Mouse (Mus musculus): Measurements from ENCODE around the gene Slbp. TPM values are rescaled to one million over a fixed set of nuclear protein-coding genes. Genes with fewer than 3 reads are reported as not detected.

Slbp gene
- total RNA-seq, 2 experiments from 2014 or later: 50.1 to 56.5 TPM

GRCm38 (mm10) chr5:33681611-33682388 lies 29.4 kb upstream of the Slbp start:
- DNase-seq: no peak

DNA sequence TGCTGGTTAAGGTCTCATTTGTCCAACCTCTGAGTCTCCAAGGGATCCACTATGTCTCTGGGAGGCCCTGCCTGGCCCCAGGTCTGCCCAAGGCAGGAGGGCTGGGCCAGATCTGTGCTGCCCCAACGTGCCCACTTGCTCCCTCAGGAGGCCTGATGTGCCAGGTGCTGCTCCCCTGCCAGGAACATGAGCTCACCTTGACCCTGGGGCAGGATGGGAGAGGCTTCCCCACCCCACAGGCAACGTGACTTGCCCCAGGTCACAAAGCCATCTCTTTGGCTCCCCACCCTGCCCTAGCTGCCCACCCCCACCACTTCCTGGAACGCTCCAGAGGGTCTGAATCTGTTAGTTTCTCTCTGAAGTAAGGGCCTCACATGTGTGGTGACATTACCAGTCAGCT lies 28.7 kb upstream of the Slbp start:
- no peak for DNase-seq

- DNase-seq: no peak
Observed at GRCm38 (mm10) chr5:33678244-33678643, 25.9 kb upstream of the Slbp start.

GRCm38 (mm10) chr5:33675964-33676363 lies 23.6 kb upstream of the Slbp start:
- peak; percentile 79 for DNase-seq

GRCm38 (mm10) chr5:33674439-33674838 lies 22.1 kb upstream of the Slbp start:
- no peak for DNase-seq

GRCm38 (mm10) chr5:33671659-33672058 lies 19.3 kb upstream of the Slbp start:
- no peak for DNase-seq

DNA sequence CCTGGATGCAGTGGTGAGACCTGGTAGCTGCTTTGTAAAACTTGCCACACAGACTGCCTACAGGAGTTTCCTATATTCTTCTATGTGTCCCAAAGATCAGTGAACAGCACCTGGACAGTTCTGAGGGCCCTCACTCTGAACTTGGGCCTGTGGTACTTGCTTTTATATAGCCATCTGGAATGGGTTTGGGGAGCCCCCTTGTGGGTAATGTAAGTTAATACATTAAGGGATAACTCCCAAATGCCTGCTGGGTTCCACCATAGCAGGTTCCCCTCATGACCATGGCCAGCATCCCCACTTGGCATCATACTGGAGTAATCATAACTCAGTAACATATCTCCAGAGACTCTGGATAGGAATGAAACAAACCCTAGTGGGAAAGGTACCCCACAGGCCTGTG lies 15.8 kb upstream of the Slbp start:
- peak; percentile 38 for DNase-seq

GRCm38 (mm10) chr5:33658664-33659050 lies 6.3 kb upstream of the Slbp start:
- DNase-seq: no peak

GRCm38 (mm10) chr5:33657787-33658663 lies 5.7 kb upstream of the Slbp start, which contains the start of the genes Tacc3 and Tmem129:
Gene Tacc3 (plus strand): TSS chr5:33658128.
Gene Tmem129 (minus strand): TSS chr5:33658416.
- peak; percentile 97 for DNase-seq

- no peak for DNase-seq
Observed at GRCm38 (mm10) chr5:33657251-33657786, 4.9 kb upstream of the Slbp start.

GRCm38 (mm10) chr5:33656739-33657138 lies 4.4 kb upstream of the Slbp start:
- DNase-seq: no peak

DNA sequence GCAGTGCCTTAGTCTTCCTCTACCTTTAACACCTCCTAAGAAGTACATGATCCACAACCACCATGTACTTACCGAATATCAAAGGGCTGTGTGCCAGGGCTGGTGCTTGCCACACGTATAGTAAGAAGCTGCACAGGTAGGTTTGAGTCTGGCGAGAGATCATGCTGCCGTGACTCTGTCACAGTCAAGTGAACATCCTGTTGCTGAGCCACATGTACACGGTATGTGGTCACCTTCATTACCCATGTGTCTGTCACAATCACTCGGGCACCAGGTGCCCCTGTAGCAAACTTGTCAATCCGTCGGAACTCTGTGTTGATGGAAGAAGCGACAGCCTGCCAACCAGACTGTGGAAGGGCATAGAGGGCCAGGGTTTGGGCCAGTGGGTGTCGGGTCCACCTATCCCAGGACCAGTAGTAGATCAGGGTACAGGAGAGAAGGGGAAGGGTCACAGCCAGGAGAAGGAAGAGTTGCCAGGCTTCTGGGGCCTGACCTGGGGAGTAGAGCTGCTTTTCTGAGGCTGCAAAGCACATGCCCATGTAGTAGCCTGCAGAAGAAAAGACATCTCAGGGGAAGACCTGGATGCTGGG lies 3.0 kb upstream of the Slbp start:
- DNase-seq: no peak

GRCm38 (mm10) chr5:33654424-33654823 lies 2.0 kb upstream of the Slbp start:
- DNase-seq: no peak

- DNase-seq: no peak
Observed at GRCm38 (mm10) chr5:33652783-33653173, 404 bp upstream of the Slbp start.

DNA sequence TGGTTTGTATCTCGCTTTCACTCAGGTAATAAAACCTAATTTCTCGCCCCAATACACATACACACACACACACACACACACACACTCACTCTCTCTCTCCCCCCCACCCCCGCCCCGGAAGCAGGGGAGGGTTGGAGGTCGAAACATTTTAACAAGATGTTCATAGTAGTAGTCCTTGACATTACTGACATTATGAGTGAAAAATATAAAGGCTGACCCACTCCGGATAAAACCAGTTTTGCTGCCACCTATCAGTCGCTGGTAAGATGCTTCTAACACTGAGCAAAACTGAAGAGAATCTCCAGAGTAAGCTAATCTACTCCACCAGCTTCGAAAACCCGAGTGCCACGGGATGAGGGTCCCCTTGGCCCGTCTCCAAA lies 843 bp downstream of the Slbp start:
- no peak for DNase-seq

DNA sequence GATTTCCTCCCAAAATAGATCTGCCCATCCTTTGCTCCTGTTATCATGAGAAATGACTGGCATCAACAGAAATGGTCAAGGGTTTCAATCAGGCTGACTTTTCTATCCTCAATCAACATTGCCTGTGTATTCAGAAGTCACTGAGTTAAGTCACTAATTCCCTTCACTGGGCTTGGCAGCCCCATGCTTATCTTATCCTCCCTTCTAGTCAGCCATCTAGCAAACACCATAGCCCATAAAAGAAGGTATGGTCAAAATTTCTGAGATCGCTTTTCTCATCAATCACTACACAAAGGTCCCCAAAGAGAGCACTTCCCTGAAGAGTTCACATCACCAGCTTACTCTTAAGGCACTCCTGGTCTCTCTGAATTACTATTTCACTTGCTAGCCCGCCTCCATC lies 1.4 kb downstream of the Slbp start:
- DNase-seq: no peak

- peak; percentile 52 for DNase-seq
Observed at GRCm38 (mm10) chr5:33640652-33641051, 11.7 kb downstream of the Slbp start.

DNA sequence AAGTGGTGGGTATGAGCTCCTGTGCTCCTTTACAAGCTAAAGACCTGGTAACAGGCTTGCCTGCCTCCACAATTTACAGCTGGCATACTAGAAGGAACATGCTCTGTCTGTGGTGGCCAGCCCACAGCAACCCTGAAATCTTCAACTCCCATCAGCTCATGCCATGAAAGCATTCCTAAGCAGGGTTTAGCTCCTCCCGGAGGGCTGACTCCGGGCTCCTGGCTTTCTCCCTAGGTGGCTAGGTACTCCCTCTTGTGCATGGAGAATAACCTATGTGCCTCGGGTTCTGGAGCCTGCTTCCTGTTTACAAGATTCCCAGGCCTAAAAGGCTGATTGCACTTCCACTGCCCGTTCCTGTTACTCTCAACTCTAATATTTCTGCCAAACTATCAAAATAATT lies 13.5 kb downstream of the Slbp start:
- no peak for DNase-seq

DNA sequence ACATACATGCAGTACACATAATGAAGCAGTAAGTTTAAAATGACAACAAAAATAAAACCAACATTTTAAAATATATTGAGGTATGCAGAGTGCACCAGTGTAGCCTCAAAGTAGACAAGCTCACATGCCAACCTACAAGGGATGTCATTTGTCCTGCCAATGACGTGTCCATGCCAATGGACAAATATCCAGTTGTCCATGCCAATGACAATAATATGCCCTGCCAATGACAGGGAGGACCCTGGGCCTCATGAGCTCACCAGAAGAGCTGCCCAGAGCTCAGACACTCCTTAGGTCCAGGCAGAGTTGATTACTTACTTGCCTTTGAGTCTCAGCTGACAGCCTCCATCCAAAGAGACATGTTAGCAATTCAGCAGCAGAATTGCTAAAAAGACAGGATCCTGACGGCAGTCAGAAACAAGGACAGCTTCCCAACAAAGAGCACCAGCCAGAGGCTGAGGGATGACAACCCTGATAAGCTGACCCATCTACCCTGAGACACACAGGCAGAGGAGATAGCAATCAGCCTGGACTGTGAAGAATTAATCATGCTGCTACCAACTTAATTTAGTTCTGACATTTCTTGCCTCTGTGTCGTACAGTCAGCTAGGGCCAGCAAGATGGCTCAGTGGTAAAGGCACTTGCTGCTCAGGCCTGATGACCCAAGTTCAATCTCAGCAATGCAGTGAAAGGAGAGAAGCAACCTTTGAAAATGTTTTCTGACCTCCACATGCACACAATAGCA lies 14.6 kb downstream of the Slbp start:
- no peak for DNase-seq

- no peak for DNase-seq
Observed at GRCm38 (mm10) chr5:33635361-33635760, 17.0 kb downstream of the Slbp start.

- DNase-seq: no peak
Observed at GRCm38 (mm10) chr5:33632526-33632925, 19.8 kb downstream of the Slbp start.

GRCm38 (mm10) chr5:33630615-33631014 lies 21.8 kb downstream of the Slbp start:
- DNase-seq: no peak
